Mouse (Mus musculus): Measurements from ENCODE around the gene Apex1.
"Not testable (repeated sequence)": the region's sequence is repeated elsewhere in the genome, so short reads cannot be mapped to it uniquely, and the experiment has no call there.

Gene Apex1

DNA sequence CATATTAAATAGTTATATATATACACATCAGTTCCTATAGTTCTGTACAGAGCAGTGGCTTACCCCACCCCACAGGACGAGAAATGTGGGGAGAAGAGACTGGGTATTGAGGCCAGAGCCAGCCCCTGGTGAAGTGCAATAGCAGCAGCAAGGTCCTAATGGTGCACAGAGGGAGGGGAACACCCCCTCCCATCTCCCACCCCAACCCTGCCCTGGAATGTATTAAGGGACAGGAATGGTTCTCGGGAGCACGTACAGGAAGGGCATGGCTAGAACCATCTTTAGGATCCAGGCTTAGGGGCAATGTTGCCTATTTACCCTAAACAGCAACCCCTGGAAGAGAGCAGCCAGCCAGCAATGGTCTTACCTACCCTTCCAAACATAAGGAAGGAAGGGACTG is 2.6 kb downstream of the Apex1 start:
- no peak for DNase-seq (ENCODE audit: low read depth)

DNA sequence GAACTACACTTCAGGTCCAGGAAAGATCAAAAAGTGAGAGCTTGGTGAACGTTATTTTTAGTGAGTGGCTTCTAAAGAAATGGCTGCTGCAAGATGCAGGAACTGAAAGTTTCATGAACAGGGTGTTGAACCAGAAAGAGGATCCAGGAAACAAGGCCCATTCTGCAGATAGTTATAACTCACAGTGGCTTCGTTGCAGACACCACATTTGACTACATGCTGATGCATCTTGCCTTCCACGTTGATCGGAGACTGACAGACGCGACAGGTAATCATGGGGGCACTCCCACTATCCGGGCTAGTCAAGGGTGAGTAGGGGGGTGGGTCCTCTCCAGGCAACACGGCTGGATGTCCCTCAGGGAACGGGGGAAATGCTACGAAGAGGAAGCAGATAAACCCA is 5.2 kb downstream of the Apex1 start:
- no peak for DNase-seq (ENCODE audit: low read depth)

DNA sequence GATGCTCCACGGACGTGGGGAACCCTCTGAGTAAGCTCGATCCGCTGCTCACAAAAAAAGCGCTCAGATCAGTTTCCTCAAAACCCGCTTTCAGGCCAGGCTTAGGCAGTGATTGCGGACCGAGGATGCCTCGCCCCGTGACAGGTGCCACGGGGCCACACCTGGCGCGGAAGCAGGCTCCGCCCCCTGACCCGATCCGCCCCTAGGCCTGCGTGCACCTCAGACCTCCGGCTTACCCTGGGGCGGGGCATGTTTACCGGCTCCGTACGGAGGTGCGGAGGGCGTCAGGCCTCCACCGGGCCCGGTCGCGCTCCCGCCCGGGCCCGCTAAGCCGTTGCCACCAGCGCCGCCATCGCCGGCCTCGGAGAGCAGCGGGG is 5.6 kb downstream of the Apex1 start:
- peak; percentile 87 for DNase-seq (ENCODE audit: low read depth)

DNA sequence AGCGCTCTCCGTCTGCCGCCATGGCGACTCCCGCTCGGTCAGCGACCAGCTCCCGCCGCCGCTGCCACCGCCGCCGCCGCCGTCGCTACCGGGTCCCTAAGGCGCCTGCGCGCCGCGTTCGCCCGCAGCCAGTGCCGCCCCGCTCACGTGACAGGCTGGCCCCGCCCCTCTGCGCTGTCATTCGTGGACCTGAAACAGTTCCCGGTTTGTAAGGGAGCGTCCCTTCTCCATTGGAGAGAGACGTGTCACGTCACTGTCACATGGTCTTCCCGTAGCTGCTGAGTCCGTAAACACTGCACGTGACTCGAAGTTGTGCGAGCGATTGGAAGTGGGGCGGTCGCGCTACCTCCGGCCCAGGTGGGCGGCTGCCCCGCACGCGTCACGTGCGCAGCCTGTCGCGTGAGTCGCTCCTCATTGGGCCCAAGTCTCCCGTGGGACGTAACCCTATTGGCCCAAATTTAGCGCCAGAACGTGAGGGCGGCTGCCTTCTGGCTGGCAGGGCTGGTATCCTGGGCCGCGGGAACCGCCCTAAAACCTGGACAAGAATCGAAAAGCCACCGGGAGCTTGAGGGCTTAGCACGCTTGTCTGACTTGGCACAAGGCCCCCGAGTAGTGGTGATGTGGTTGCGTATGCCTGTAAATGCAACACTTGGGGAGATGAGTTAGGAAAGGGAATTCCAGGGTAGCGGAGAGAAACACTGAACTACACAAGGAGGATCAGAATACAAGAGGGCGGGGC is 6.2 kb downstream of the Apex1 start, which contains the start of the genes Pip4p1 and Pnp:
Gene Pip4p1, minus strand, starts transcription at position 103 of the 739 bp plus-strand sequence.
Gene Pnp, plus strand, starts transcription at position 329 of the 739 bp plus-strand sequence.
- DNase-seq (ENCODE audit: low read depth), result peak; percentile 98

DNA sequence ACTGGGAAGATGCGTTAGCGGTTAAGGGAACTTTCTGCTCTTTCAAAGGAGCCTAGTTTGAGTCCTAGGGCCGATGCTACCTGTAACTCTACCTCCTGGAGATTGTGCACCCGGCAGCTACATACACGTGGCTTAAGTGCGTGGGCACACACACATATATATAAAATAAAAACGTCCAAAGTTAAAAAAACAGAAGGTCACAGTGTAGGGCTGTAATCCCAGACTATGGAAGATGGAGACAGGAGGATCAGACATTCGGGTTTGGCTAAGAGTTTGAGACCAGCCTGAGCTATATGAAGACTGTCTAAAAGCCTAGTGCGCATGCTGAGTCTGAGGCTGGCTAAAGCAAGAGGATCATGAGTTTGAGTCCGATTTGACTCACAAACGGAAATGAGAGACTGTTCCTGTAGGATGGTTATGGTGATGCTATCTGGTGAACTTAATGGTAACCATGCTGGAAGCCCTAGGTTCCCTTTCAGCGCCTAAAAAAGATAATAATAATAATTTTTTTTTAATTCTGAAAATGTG is 6.8 kb downstream of the Apex1 start:
- DNase-seq (ENCODE audit: low read depth), result peak; percentile 58

DNA sequence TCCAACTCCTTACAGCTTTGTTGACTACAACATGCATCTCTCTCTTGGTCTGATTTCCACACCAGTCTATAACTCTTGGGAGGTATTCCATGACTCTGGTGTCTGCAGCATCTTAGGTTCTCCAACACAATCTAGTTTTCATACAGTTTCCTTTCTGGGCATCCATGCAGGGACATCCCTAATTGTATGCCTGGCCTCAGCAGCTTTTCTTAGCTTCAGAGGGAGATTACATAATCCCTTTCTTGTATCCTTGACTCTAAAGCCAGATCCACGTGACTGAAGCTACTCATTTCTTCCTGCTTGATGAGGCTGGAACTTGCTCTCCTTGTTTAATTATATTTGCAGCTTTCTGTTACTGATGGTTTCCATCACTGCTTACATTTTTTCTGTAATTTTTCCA is 11.9 kb downstream of the Apex1 start:
- DNase-seq (ENCODE audit: low read depth), result no peak

DNA sequence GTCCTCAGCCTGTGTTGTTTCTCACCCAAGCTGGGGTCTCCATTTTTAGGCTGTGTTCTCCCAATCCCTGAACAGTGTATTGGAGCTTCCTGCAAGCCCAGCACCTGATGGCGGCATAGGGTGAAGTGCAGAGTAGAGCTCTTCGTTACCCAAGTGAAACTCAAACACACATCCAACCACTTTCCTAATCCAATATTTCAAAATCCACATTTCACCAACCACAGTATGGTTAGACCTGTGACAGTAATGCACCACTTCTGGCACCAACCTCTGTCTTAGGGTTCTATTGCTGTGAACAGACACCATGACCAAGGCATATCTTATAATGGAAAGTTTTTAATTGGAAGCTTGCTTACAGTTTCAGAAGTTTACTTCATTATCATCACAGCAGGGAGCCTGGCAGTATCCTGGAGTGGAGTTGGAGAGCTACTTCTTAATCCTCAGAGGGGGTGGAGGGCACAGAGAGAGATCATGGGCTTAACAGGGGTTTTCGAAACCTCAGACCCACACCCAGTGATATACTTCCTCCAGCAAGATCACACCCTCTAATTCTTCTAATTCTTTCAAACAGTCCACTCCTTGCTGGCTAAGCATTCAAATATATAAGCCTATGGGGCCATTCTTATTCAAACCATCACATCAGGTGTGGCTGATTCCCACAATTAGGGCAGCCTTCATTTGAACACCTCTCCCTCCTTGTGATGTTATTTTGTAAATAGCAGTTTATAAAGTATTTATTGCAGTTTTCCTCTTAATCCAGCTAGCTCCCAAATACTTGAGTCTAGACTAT is 13.5 kb downstream of the Apex1 start:
- no peak for DNase-seq (ENCODE audit: low read depth)

DNA sequence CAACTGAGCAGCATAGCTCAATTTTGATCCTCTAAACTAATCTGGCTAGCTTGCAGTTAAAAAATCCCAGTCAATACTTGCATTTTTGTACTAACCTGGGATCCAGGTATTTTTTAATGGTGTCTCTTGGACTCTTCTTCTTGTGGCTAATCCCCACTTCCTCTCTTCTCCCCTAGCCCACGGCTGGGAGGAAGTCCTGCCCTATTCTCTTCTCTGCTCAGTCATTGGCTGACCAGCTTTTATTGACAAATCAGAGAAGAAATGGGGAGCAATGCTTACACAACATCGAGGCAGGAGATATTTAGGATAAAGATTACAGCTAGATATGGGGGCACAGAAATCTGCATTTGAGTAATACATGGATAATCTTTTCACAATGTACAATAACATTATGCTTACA is 14.2 kb downstream of the Apex1 start:
- DNase-seq (ENCODE audit: low read depth), result peak; percentile 42

DNA sequence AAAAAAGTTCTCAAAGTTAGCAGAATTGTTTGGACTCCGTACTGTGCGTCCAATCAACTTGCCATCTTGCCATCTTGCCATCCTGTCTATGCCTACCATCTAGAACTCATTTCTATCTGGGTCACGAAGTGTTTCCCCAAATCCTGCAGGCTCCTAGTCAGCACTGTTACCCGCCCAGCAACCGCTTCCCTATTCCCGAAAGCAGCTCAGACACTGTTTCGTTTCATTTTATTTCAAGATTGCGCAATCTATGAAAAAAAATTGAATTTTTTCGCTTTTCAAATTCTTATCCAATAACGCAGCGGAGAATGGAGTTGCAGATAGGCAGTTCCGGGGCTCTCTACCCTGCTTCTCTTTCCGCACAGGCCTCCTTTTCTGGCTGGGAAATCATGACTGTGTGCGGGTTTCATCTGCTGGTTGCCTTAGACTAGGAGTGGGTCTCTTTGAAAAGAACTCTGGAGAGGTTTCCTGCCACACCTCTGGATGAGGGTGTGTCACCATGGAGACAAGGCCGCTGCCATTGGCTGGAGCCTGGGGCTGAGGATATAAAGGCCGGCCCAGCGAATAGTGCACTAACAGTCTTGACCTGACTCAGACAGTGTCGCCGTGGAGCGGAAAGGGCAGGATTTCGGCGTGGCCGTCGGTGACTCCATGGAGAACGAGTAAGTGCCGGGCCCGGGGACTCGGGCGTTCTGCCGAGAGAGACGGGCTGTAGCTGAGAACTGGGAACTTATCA is 19.3 kb downstream of the Apex1 start, which contains the start of gene Gm49342:
Gene Gm49342, plus strand, starts transcription at position 586 of the 736 bp plus-strand sequence.
- peak; percentile 94 for DNase-seq (ENCODE audit: low read depth)

DNA sequence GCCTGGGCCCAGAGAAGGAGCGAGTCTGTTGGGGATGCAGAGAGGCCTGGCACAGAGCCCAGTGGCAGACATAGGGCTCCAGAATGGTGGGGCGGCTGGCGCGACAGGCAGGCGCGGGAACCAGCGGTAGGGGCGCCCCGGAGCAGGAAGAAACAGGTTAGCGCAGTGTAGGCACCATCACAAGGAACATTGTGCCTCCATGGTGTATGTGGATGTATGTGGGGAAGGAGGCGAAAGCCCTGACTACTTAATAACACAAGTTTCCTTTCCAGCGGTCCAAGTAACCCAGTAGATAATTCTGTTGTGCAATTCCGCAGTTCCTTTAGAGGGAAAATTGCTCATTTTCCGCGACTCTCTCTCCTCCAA is 19.9 kb downstream of the Apex1 start:
- not testable (repeated sequence) for DNase-seq (ENCODE audit: low read depth)

DNA sequence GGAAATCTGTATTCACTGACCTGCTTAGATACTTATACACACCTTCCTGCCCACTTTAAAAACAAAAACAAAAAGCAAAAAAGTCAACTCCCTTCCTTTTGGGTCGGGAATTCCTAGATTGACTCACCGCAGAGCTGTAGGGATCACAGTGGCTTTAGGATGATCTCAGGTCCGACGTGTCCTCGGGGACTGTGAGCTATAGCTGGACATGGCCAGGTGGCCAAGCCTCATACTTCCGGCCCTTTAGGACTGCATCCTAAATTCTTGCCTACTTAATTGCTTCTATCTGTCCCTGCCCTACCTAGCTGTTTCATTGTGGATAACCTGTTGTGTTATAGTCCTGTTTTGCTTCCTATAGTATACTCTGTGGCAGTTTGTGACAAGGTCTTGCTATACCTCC is 20.3 kb downstream of the Apex1 start:
- DNase-seq (ENCODE audit: low read depth), result not testable (repeated sequence)

DNA sequence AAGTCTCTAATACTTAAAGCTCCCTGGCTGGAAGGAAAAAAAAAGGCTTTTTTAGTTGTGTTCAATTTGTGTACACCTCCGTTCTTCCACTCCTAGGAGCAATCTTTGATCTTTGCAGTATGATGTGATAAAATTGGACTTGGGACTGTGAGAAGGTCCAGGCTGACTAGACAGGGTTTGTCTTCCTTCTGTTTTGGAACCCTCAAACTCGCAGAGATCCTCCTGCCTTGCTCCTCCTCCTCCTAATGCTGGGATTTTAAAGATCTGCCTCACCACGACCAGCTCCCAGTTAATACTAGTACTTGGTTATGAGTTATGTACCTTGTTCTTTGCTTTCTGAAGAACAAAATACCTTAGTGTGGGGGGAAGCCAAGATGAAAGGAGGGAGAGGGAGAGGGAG is 20.8 kb downstream of the Apex1 start:
- not testable (repeated sequence) for DNase-seq (ENCODE audit: low read depth)

DNA sequence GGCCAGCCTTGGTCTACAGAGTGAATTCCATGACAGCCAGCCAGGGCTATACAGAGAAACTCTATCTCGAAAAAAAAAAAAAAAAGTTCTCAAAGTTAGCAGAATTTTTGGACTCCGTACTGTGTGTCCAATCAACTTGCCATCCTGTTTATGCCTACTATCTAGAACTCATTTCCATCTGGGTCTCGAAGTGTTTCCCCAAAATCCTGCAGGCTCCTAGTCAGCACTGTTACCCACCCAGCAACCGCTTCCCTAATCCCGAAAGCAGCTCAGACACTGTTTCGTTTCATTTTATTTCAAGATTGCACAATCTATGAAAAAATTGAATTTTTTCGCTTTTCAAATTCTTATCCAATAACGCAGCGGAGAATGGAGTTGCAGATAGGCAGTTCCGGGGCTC is 30.7 kb downstream of the Apex1 start:
- DNase-seq (ENCODE audit: low read depth), result no peak

DNA sequence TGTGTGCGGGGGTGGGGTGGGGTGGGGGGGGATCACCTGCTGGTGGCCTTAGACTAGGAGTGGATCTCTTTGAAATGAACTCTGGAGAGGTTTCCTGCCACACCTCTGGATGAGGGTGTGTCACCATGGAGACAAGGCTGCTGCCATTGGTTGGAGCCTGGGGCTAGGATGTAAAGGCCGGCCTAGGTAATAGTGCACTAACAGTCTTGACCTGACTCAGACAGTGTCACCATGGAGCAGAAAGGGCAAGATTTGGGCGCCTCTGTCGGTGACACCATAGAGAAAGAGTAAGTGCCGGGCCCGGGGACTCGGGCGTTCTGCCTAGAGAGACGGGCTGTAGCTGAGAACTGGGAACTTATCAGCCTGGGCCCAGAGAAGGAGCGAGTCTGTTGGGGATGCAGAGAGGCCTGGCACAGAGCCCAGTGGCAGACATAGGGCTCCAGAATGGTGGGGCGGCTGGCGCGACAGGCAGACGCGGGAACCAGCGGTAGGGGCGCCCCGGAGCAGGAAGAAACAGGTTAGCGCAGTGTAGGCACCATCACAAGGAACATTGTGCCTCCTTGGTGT is 31.3 kb downstream of the Apex1 start, which contains the start of gene Pnp2:
Gene Pnp2, plus strand, starts transcription at position 51 of the 567 bp plus-strand sequence.
- peak; percentile 71 for DNase-seq (ENCODE audit: low read depth)

DNA sequence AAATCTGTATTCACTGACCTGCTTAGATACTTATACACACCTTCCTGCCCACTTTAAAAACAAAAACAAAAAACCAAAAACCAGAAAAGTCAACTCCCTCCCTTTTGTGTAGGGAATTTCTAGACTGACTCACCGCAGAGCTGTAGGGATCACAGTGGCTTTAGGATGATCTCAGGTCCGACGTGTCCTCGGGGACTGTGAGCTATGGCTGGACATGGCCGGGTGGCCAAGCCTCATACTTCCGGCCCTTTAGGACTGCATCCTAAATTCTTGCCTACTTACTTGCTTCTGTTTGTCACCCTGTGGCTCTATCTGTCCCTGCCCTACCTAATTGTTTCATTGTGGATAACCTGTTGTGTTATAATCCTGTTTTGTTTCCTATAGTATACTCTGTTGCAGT is 32.0 kb downstream of the Apex1 start:
- DNase-seq (ENCODE audit: low read depth), result not testable (repeated sequence)

DNA sequence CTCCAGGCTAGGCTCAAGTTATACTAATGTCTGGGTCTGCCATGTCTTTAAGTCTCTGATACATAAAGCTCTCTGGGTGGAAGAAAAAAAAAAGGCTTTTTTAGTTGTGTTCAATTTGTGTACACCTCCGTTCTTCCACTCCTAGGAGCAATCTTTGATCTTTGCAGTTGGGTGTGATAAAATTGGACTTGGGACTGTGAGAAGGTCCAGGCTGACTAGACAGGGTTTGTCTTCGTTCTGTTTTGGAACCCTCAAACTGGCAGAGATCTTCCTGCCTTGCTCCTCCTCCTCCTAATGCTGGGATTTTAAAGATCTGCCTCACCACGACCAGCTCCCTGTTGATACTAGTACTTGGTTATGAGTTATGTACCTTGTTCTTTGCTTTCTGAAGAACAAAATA is 32.4 kb downstream of the Apex1 start:
- not testable (repeated sequence) for DNase-seq (ENCODE audit: low read depth)

DNA sequence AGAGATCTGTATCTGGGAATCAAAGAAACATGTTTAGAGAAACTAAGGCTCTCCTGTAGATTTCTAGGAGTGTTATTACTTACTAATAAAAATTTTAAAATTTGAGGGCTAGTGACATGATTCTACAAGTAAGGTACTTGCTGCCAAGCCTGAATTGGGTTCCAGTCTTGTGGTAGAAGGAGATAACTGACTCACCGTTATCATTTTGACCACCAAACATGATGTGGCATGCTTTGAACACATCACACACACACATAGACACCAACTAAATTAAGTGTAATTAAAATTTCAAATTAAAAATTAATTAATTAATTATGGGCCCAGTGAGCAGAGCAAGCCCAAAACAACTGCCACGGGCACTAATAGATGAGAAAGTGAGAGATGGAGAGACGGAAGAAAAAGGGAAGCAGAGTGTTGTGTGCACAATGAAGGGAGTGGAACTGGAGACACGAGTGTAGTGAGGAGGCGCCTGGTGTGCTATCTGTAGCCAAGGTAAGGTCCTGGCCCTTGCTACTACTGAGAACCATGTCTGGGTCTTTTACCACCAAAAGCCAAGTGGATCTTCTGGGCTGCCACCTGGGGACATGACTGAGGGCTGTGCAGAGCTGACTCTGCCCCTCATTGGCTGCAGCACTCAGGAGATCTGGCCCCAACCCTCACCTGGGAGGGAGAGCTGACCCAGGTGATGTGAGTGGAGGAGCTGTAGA is 33.7 kb downstream of the Apex1 start:
- DNase-seq (ENCODE audit: low read depth), result not testable (repeated sequence)

DNA sequence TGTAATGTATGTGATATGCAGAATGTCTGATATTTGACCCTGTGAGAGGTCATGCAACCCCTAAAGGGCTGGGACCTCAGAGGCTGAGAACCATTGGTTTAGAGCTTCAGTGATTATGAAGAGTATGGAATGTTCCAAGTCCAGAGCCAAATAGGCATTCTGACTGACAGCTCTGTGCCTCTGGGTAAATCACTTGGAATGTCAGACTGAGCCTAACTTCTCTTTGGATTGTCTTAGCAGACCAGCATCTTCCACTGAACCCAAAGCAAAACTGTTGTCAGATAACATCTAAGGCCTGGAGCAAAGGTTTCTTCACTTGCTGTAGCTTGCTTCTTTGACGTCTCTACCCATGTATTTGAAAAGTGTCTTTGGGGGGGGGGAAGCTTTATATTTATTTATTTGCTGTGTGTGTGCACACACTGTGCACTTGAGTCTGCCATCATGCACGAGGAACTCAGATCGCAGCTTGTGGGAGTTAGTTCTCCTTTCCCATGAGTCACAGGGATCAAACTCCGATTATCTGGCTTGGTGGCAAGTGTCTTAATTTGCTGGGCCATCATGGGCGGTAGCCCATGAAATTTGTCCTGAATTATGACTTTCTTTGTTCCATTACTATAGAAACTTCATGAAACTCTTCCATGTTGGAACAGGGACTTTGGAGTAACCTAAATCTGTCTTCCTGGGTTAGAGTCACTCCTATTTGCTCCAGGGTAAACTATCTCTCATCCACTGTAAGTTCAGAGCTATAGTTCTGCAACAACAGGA is 43.6 kb downstream of the Apex1 start:
- no peak for DNase-seq (ENCODE audit: low read depth)

DNA sequence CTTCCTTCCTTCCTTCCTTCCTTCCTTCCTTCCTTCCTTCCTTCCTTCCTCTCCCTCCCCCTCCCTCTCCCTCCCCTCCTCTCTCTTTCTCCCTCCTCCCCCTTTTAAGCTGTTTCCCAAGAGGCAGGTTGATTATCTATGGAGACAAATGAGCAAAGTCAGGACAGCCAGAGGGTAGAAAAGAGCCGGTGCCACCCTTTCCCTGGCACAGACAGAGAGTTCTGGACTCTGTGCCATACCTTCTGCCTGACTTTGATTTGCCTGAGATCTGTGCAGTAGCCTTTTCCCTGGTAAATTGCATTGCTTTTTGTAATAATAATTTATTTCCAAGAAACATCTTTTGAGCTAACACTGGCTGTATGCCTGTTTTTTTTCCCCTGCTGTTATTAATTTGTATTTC is 44.3 kb downstream of the Apex1 start:
- DNase-seq (ENCODE audit: low read depth), result no peak

All from induced T-regulatory cell, adult 2 months (primary cell).